Mouse (Mus musculus): ENCODE results near the gene Vps33b. TPM values are rescaled to one million over a fixed set of nuclear protein-coding genes. Genes with fewer than 3 reads are reported as not detected.

Gene Vps33b
- total RNA-seq, 1 experiment from 2014 or later, result 29.9 TPM

DNA sequence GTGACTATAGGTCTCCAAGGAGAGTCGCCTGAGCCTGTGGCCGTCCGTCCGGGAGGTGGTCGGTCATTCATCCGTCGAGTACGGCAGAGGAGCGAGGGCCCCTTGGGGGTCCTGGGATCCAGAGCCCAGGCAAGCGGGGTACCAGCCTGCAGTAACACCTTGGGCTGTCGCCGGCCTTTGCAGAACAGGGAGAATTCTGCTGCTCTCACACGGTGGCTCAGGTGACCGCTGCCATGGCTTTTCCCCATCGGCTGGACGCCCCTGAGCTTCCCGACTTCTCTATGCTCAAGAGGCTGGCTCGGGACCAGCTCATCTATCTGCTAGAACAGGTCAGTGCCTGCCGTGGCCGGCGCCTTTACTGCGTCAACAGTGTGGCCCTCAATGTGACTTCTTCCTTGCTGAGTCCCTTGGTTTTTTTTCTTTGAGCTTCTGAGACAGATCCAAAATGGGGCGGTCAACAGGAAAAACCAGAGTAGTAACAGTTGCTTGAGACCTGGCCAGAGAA, 354 bp downstream of the Vps33b start:
- DNase-seq, result peak; percentile 52

DNA sequence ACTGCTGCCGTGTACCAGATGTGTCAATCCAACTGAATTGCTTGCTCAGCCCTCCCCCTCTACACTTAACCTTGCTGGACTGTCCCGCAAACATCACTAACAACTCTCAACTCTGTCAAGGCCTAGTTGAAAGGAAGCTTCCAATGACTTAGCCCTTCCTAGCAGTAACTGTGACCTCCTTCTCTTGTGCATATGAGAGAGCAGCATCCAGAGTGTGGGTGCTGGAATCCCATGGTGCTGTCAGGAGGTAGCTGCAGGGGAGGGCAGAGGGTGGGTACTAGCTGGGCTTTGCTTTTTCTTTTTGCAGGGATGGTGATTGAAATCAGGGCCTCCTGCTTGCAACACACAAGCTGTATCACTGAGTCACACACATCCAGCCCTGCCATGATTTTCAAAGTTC, 4.0 kb downstream of the Vps33b start:
- no peak for DNase-seq

DNA sequence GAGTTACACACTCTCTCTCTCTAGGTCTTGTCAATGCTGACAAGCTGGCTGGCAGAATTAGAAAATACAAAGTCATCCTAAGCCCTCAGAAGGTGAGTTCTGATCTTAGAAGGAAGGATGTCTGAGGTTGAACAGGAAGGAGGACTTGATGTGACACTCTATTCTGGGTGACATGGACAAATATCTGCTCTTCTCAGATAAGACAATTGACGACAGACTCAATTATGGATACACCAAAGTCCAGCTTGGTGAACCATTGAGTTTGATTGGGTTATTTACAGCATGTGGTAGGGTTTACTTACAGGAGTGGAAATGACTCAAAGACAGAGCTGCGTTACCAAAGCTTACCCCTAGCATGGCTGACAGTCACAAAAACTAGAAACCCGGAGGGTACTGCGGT, 6.9 kb downstream of the Vps33b start:
- no peak for DNase-seq

DNA sequence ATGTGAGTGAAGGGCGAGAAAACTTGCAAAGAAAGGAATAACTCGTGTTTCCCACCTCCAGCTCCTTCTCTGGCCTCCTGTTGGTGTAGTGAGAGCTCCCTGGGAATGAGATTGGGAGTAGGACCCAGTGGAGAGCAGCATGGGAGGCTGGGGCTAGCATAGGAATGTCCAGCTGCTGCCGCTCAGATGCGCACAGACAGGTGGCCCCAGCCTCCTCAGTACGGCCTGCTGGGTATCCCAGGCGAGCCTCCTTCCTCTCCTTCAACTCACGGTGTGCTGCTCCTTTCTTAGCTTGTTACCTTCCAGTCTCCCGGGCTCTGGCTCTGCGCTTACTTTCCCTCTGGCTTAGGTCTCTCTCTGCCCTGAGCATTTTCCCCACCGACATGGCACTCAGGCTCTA, 10.6 kb downstream of the Vps33b start:
- DNase-seq, result no peak

DNA sequence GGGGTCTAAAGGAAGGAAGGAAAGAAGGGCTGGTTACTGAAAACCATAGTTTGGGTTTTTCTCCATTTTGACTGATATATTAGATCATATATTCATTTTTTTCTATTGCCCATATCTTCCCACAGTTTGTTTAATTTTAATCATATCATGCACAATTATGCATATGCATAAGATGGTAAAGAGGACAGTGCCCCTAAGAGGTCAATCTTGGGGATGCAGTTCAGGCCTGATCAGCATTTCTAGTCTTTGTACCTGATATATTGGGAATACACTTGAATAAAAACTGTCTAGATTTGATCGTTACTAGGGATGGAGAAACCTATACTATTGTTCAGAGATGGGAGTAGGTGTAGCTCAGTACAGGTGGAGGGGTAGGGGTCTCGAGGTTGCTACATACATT, 11.5 kb downstream of the Vps33b start:
- no peak for DNase-seq

DNA sequence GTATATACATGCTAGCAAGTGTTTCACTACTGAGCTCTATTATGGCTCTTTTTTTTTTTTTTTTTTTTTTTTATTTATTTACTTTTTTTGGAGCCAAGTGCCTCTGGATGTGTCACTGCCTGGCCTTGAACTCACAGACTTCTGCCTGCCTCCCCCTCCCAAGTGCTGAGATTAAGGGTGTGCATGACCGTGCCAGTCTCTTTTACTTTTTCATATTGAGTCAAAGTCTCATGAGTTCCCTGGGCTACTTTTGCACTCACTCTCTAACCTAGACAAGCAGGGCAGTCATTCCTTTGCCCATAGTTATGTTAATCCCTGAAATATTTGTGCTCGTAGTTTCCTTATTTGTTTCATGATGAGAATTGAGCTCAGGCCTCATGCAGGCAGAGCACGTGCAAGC, 12.2 kb downstream of the Vps33b start:
- DNase-seq, result peak; percentile 28

DNA sequence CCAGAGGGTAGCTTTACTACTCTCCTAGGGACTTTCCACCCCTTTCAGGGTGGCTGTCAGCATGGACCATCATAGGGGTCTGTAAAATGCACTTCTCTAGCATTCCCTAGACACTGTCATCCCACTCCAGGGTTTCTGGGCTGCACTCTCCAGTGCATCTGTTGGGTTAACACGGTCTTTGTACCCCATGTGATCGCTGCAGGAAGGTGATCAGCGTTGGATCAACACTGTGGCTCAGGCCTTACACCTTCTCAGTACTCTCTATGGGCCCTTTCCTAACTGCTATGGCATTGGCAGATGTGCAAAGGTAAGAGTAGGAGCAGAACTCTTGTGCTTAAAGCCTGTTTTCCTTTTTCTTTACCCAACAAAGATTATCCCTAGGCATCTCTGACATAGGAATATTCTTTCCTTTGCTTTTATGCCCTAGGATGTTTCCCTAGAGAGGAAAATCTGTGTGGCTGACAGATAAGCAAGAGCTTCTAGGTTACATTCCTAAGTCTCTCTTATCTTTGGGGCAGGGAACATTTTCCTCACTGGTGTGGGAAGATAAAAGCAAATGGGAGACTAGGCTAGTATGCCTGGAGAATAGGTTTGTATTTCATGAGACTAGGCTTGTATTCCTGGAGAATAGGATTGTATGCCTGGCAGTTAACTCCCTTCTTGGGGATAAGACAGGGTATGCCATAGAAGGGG, 13.9 kb downstream of the Vps33b start:
- no peak for DNase-seq

DNA sequence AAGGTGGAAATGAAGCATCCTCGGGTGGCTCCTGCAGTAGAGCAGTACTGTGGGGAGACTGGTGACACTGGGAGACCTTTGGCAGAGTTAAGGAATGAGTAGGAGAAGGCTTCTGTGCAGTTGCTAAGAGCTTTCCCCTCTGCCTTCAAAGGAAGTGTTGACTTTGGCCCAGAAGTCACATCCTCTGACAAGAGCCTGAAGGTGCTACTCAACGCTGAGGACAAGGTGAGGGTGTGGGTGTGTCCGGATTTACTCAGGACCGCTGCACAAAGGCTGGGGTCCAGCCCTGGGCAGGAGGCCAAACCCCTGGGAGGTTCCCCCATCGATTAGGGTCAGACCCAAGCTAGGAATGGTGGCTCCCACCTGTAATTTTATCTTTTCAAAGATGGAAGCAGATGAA, 14.9 kb downstream of the Vps33b start:
- no peak for DNase-seq

DNA sequence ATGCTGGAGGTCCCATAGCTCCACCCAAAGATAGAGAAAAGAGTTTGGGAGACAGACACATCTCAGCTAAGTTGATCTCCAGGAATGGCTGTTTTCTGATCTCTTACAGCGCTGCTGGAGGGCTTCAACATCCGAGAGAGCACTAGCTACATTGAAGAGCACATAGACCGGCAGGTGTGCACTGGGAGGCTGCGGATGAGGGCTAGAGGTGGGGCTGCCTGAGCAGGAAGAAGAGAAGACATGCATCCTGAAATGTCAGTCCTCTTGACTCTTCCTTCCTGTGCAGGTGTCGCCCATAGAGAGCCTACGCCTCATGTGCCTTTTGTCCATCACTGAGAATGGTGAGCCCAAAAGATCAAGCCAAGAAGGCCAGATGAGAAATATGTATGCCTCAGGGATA, 16.3 kb downstream of the Vps33b start:
- no peak for DNase-seq

DNA sequence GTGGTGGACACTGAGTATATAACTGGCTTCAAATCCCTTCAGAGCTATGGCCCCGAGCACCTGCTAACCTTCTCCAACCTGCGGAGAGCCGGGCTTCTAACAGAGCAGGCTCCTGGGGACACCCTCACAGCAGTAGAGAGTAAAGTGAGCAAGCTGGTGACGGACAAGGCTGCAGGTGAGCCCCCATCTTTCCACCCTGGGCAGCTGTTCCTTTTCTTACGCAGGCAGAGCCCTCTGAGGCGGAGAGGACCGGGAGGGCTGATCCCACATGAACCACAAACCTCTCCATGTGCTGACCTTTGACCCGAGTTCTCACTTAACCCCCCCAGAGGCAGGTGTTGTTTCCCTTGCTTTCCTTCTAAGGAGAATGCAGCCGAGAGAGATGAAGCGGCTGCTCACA, 18.3 kb downstream of the Vps33b start:
- DNase-seq, result no peak

DNA sequence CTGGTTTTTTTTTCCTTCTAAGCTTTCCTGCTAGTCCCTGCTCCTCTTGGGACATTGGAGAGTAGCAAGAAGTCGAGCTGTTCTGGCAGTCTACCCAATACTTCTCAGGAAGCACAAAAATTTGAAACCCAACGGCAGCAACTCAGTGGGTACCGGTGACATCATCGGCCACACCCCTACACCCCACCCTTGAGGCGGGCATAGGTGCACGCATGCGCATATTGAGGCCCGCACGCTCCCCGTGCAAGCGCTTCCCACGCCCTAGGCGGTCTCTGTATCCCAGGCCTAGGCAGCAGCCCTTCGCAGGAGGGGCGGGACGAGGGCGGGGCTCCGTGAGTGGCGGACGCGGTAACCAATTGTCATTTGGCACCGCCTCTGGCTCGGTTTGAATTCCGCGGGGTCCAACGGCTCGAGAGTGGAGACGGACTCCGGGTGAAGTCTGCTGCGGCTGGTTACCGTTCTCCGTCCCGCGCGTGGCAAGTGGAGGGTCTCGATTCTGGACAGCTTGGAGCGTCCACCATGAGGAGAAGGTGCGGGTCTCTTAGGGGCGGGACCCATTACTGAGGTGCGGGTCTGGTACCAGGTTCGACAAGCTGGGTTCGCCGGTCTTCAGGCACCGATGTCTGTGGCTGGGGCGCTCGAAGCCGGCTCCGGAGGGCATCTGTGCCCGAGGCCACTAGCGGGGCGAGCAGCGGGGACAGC, 24.8 kb downstream of the Vps33b start, which contains the start of gene Prc1:
Gene Prc1 (plus strand): TSS at position 389 of the 702 bp plus-strand sequence.
- peak; percentile 98 for DNase-seq

DNA sequence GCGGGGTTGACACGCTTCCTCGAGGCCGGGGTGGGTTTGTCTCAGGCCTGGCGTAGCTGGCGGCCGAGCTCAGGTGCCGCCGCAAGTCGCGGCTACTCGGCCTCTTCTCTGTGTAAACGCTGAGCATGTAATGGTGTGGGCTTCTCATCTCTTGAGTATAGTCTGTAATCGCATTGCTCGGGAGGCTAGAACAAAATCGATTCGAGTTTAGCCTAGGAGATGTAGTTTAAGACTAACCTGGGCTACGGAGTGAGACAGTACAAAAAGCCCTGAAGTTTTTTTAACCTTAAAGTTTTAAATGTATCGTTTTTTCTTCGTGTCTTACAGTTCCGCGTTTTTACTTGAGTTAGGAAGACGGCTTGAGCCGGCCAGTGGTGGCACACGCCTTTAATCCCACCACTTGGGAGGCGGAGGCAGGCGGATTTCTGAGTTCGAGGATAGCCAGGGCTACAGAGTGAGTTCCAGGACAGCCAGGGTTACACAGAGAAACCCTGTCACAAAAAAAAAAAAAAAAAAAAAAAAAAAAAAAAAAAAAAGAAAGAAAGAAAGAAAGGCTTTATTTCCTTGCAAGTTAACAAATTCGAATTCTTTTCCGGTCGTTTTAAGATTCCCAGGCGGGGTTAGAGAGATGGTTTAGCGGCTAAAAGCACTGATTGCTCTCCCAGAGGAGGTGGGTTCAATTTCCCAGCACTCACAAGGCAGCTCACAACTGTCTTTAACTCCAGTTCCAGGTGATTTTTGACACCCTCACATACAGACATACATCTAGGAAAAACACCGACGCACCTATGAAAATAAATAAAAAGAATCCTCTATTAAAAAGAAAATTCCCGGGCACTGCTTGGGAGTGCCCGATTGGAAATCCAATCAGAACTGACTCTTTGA, 25.6 kb downstream of the Vps33b start:
- DNase-seq, result no peak

DNA sequence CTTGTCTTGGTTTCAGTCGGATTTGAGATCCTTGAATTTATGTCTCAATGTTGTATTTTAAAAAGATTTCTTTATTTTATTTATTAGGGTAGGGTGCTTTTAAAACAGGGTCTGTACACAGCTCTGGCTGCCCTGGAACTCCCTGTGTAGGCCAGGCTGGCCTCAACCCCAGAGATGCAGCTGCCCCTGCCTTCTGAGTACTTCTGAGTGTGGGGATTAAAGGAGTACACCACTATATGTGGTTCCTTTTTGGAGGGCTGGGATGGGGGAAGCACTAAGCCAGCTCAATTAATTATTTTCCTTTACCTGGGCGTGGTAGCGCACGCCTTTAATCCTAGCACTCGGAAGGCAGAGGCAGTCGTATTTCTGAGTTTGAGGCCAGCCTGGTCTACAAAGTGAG, 27.0 kb downstream of the Vps33b start:
- DNase-seq, result no peak

DNA sequence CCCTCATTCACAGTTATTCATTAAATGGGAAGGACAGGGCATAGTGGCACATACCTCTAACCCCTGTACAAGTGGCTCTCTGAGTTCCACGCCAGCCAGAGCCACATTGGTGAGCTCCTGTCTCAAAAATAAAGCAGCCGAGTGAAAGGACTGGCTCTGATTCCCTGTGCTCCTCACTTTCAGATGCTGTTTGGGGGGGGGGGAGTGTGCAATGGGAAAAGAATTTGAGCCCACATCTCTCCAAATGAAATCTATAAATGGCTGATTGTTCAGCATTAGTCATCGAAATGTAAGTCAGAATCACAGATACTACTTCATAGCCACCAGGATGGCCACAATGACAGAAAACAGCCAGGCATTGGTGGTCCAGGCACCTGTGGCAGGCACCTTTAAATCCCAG, 27.6 kb downstream of the Vps33b start:
- no peak for DNase-seq

DNA sequence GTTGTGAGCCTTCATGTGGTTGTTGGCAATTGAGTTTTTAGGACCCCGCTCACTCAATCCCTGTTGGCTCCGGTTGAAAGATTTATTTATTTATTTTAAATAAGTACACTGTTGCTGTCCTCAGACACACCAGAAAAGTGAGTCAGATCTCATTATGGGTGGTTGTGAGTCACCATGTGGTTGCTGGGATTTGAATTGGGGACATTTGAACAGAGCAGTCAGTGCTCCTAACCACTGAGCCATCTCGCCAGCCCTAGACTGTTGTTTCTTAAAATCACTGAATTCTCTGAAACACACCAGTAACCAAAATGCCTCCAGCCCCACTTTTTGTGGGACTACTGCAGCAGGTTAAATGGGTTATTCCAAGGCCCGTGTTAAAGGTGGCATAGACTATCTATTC, 29.3 kb downstream of the Vps33b start:
- DNase-seq, result no peak

DNA sequence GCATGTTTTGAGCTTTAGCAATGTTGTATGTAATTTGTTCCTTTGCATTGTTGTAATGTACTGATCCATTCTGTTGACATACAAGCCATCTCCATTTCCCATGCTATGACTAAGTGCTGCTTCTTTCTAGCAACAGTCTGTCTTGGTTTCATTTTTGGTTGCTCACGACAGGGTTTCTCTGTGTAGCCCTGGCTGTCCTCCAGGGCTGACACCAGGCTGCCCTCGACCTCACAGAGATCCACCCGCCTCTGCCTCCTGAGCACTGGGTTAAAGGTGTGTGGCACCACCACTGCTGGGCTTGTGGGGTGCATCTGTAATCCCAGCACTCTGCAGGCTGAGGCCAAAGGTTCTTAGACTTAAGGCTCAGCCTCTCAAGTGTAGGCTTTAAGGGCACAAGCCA, 30.1 kb downstream of the Vps33b start:
- DNase-seq, result no peak

DNA sequence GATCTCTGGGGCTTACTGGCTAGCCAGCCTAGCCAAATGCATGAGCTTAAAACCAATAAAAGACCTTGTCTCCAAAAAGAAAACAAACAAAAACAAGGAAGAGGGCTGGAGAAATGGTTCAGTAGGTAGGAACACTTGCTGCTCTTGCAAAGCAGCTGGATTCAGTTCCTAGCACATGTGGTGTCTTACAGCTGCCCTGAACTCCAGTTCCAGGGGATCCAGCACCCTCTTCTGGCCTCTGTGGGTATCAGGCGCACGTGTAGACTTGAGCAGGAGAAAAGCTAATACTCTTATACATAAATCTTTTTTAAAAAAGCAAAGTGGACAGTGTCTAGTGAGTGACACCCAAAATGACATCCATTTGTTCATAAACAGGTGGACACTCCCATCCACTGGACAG, 32.1 kb downstream of the Vps33b start:
- DNase-seq, result no peak

DNA sequence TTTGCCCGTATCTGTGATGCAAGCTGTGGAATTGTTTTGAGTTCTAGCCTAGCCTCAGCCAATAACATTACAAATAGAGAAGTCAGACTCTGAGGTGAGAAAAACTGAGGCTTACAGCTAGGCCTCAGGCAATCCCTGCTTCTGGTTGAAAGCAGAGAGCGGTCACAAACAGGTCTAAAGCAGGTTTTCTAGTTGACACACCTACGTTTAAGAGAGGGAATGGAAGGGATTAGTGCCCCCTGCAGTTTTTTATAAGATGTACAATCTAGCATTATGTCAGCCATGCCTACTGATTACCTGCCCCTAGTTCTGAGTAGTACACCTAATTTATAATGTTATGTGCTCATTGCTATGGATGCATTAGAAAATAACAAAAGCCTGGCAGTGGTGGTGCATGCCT, 38.3 kb downstream of the Vps33b start:
- DNase-seq, result no peak

DNA sequence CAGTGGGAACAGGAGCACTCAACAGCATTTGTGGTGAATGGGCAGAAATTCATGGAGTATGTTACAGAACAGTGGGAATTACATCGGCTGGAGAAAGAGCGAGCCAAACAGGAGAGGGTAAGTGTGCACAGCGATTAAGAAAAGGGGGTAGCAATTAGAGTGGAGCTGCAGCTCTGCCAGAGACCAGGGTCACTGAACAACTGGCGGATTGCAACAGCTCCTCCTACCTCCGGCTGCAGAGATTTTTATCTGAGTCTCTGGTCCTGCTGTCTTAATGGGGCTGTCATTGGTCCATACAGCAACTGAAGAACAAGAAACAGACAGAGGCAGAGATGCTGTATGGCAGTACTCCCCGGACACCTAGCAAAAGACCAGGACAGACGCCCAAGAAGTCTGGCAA, 41.3 kb downstream of the Vps33b start:
- DNase-seq, result no peak

DNA sequence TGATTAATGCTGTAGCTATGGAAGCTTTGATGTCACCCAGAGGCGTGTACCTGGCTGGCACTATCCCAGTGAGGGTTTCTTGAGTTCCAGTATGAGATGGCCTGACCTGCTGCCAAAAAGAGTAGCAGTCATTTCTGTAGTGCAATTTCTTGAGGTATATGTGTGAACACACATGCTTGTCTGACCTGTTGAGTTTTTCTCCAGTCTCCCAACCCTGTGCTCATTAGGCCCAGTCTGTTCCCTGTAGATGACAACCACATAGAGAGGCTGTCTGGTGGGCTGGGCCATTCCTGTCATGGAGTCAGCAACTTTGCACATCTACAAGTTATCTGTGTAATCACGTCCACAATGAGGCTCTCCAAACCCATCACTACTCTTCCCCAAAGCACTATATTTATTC, 46.3 kb downstream of the Vps33b start:
- DNase-seq, result no peak

DNA sequence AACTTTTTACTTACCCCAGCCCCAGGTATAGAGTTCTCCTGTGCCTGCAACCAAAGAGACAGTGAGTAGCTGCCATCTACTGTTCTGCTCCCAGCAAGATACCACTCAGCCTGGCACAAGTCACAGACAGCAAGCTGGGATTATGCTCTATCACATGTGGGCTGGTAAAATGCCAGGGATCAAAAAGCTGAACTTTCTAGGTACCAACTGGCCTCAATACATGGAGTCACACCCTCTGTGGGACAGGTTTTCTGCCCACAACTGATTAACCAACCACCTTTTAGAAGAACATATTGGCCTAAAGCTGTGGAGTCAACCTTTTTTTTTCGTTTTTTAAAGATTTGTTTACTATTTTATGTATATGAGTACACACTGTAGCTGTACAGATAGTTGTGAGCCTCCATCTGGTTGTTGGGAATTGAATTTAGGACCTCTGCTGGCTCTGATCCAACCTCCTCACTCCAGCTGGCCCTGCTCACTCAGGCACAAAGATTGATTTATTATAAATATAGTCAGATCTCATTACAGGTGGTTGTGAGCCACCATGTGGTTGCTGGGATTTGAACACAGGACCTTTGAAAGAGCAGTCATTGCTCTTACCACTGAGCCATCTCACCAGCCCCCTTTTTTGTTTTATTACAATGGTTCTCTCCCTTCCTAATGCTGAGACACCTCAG, 48.1 kb downstream of the Vps33b start:
- DNase-seq, result no peak

DNA sequence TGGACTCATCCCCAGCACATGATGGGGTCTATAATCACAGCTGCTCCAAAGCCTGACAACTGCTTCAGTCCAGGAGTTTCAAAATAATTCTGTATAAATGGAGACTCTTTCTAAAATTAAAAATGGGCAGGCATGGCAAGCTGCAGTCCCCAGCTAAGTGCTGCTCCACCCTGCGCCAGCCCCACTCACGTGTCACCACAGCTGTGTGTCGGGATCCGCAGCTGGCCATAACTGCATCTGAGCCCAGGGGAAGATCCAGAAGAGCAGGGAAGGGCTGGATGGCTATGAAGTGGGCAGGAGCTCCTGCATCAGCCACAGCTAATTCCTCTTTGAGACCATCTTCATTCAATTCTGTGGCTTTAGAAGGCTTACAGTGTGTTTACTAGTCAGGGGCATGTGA, 49.2 kb downstream of the Vps33b start:
- DNase-seq, result no peak

Measured in adrenal gland, postnatal 25 days (tissue).